Mouse (Mus musculus): ENCODE results near the gene Vim. TPM values are rescaled to one million over a fixed set of nuclear protein-coding genes. Genes with fewer than 3 reads are reported as not detected.

Gene Vim
- polyA plus RNA-seq, 1 experiment = 629 TPM

DNA sequence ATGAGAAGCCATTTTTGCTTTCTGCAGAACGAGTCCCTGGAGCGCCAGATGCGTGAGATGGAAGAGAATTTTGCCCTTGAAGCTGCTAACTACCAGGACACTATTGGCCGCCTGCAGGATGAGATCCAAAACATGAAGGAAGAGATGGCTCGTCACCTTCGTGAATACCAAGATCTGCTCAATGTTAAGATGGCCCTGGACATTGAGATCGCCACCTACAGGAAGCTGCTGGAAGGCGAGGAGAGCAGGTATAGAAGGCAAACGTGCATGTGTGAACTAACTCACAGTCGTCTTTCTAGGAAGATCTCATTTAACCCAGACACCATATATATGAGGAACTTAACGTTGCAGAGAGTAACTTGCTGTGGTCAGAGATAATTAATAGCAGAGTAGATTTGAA, 6.3 kb downstream of the Vim start:
- no peak for TF ChIP-seq GATA1 (IDR thresholded peaks at IDR 0.05; ENCODE audit: low read length)

DNA sequence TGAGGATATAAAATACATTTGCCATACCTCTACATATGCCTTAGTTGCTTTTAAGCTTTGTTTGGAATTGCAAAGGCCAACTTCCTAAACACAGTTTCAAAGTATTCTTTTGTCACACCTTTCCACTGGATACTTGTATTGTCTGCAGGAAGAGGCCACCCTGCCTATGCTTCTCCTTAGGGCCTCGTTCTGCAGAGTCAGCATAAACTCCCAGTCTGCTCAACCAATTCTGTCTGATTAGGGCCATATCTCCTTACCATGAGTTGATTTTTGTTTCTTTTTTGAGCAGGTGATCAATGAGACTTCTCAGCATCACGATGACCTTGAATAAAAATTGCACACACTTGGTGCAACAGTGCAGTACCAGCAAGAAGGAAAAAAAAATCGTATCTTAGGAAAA, 8.5 kb downstream of the Vim start:
- TF ChIP-seq GATA1 (IDR thresholded peaks at IDR 0.05; ENCODE audit: low read length) = no peak

DNA sequence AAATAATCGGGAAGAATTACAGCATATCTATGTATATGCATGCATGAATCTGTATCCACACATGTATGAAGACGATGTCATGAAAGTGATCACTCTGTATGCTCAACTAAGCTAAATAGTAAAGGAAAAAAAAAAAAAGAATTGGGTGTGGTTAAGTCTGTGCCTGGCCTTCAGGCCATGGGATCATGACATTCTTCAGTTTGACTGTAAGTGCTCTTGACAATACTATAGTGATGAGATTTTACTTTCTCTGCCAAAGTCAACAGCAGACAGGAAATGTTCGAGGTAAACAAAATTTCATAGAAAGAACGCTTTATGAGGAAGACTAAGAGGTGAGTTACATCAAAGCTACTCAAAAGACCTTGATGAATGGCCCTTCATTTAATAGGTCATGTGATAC, 19.6 kb downstream of the Vim start:
- TF ChIP-seq GATA1 (IDR thresholded peaks at IDR 0.05; ENCODE audit: low read length) = no peak

DNA sequence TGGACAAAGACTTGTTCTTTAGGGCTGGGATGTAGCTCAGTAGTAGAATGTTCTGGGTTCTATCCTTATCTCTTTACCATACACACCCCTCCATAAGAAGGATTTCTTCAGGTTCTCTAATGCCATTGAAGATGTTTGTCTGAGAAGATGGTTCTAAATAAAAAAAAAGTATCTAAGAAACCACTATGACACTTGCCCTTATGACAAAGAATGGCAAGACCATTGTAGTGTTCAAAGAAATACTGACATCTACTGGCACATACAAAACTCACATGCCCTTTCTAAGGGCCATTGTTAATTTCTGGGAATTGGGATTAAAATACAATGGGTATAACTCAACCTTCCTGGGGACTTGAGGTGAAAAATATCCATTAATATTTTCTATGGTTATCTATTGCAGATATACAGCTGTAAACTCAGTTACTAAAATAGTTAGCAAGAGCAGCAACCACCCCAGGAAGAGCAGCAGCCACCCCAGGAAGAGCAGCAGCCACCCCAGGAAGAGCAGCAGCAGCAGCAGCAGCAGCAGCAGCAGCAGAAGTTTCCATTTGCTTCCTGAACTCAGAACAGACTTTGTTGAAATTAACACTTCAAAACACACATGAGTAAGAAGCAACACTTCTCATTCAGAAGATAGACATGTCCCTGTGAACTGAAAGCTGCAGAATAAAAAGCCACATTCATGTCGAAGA, 23.4 kb downstream of the Vim start:
- no peak for TF ChIP-seq GATA1 (IDR thresholded peaks at IDR 0.05; ENCODE audit: low read length)

DNA sequence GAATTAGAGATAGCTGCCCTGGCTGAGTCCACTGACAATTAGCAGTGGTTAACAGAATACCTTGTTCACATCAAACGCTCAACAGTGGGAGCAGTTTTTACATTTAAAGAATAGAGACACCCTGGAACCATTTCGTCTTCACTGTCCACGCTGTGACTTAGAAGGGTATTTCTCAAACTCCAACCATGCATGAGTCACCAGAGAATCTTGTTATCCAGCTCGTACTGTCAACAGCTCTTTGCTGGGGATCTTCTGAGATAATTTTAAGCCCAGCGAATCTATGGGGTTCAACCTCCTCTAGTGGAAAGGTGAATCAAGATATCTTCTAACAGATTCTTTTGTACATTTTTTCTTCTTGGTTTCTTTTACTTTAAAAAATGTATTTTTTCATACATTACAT, 24.4 kb downstream of the Vim start:
- no peak for TF ChIP-seq GATA1 (IDR thresholded peaks at IDR 0.05; ENCODE audit: low read length)

DNA sequence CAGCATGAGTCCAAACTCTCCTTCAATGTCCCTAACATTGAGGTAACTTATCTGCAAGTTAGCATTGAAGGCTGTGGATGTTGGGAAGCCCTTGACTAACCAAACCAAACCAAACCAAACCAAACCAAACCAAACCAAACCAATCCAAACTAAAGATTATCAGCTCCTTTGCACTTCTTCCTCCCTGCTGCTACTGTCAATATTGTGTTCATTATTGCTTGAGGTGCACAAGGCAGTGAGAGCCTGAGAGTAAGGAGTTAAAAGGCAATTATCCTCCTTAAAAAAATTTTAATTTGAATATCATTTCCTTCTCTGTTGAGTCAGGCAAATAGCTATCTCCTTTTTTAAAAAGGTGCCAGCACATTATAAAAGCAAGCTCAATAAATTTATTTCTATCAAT, 29.4 kb downstream of the Vim start:
- TF ChIP-seq GATA1 (IDR thresholded peaks at IDR 0.05; ENCODE audit: low read length) = no peak

GRCm38 (mm10) chr2:13630136-13630832, 56.6 kb downstream of the Vim start:
- no peak for TF ChIP-seq GATA1 (IDR thresholded peaks at IDR 0.05; ENCODE audit: low read length)

Other genes starting within 250 kb of the Vim start
- gene Cubn, start 82.1 kb upstream of the Vim start, polyA plus RNA-seq (2012) = not detected in 2 replicates
- gene Trdmt1, start 29.3 kb upstream of the Vim start, polyA plus RNA-seq (2012) = 0.40 and 0.62 TPM in 2 replicates
- gene St8sia6, start 220.1 kb downstream of the Vim start, polyA plus RNA-seq (2012) = not detected in 2 replicates